Mouse (Mus musculus) frontal cortex, postnatal 10 days (tissue): Measurements from ENCODE around the gene Tmem91.

Experiments
- DNase-seq, 2 experiments: peaks; one replicate each; pipeline ENCODE4 v3.0.0; 2022; ENCODE audit warnings: low spot score in 2 of 2, mixed read lengths in 1 of 2

Tmem91 gene

DNA sequence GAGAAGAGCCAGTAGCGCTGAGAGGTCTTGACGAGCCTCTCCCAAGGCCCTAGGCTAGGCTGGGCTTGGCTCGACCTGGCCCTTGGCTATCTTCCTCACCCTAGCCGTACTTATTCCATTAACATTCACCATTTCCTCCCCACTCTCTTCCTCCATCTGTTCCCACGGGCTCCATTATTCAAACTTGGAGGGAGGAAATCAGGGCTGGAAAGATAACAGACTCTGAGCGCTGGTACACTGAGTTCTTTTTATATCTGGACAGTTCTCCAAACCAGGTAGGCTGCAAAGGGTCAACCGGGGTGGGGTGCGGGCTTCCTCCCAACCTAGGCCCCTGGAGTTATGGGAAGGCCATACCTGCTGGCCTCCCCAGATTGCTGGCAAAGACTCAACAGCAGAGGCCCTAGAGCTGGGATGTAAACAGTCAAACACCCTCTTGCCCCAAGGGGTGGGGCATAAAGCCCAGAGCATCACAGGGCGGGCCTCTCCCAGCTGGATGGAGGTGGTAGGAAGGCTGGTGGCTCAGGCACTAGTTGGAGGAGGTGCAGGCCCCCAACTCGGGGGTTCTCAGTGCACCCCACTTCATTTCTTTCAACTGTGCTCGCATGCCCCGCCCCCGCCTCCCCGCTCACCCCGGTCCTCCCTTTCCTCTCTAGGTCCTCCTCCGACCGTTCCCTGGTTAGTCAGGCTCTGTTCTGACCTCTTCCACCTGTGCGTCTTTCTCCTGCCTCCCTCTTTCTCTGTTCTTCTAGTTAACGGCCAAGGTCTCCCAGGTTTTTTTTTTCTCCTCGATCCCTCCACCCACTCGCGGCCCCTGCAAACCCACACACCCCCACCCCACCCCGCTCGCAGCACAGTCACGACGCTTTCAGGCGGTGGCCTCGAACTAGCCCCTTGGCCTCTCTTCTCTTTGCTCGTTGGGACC, 48.2 kb downstream of the Tmem91 start, which contains the start of gene B3gnt8:
TSS of gene B3gnt8 (plus strand) at position 146 of the 922 bp plus-strand sequence.
- no peak for DNase-seq

DNA sequence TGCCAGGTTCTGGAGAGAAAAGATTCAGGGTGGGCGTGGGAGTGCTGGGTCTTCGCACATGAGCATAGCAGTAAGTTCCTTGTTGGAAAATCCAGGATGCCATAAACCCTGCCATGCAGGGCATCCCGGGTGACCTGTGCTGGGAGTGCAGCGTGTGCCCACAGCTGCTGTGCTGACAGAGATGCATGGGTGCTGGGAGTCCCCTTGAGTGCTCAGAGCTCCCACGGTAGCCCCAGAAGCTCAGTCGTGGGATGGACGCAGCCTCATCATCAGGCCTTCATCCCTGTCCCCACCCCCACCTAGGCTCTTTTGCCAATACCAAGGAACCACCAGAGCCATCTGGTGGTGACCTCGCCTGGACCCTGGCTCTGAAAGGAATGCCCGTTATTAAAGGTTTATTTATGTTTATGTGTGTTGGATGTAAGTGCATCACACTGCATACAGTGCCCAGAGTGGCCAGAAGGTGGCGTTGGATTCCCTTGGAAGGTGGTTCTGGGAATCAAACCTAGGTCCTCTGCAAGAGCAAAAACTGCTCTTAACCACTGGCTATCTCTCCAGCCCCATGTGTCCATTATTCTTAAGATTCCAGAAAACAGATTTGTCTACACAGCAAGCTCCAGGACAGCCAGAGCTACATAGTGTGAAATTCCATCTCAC, 49.2 kb downstream of the Tmem91 start:
- DNase-seq = no peak

DNA sequence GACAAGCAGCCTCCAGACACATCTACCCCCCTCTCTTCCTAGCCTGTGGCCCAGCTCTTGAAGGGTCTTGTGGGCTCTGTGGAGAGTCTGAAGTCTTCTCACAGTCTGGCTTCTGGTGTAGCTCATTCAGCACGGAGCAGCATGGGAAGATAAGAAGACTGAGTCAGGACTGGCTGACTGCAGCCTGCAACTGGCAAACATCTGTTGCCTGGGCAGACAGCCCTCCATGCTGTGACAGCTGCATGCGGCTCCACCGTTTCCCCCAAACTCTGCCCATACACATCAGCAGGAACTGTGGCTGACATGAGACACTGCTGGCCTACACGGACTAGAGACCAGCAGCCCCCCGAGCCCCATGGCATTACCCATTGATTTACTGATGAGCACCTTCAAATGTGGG, 50.1 kb downstream of the Tmem91 start:
- no peak for DNase-seq

DNA sequence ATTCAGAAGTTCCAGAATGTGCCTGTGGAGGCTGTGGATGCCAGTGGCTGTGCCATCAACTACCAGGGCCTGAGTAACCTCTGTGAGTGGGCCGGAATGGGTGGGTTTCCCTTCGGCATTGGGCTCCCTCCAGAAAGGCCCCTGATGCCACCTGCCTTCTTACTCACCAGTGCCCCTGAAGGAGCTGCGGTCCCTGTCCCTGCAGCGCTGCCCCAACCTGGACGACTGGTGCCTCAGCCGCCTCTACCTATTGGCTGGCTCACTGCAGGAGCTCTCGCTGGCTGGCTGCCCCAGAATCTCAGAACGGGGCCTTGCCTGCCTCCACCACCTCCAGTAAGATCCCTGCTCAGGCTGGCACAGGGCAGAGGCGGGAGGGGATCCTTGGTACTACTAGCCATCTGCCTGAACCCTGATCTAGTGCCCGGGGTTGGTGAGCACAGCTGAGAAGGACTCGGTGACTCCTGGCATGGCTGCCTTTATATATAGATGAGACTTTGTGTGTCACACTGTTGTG, 51.1 kb downstream of the Tmem91 start:
- no peak for DNase-seq

DNA sequence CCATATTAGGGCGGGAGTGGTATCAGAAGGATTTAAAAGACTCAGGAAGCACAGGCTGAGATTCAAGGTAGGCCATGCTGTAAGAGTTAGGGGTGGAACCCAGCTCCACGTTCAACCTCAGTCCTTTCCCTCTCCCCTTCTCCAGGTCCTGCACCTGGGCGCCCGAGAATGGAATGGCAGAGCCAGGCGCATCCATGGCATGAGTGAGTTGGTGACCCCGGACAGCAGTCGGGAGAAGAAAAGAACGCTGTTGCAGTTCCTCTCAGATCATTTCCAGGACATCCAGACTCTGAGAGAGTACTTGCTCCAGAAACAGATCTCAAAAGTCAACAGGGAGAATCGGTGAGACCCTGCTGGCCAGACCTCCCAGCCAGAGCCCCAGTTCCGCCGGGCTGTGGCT, 54.2 kb downstream of the Tmem91 start:
- DNase-seq = peak in 1 of 2 experiments; percentile 3

DNA sequence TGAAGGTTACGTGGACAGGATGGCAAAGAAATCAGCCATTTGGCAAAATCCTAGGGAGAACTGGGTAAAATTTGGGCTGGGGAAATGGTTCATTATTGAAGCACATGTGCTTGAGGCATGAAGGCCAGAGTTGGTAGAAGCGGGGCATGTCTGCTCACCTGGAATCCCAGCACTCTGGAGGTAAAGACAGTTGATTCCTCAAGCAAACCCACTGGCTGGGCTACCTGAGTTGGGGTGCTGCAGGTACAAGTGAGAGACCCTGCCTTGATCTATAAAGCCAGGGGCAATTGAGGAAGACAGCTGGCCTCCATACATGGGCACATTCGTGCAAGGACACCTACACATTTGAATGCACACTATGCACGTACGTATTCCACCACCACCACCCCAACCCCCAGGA, 54.9 kb downstream of the Tmem91 start:
- no peak for DNase-seq

DNA sequence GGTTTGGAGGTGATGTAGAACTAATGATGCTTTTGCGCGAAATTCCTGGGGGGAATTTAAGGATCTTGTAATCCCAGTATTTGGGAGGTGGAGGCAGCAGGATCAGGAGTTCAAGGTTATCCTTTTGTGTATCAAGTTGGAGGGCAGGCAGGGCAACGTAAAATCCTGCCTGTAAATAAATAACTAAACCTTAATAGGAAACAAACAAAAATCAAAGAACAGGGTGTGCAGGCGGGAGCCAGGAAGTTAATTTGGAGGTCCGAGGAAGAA, 55.3 kb downstream of the Tmem91 start:
- DNase-seq = no peak
